Comparison of ENCODE assay signal across 15 mouse cellular contexts in genomic region chr5:52786556-52787322, GRCm38 (mm10). TPM values are rescaled to one million over a fixed set of nuclear protein-coding genes. Genes with fewer than 3 reads are reported as not detected.
DNase-seq lines count a peak whose midpoint lies in the region; ATAC-seq and TF ChIP-seq lines count a peak whose summit lies in the region.
"Had no signal": no experiment of that assay in that cellular context is flagged by ENCODE, and none has a peak within 500 bp of the region (broad histone marks: within the 10 kb centered on the region; RNA-seq: fewer than 3 reads in every experiment).

No protein-coding gene starts in this region.

- H3K9ac ChIP-seq in hindbrain, embryonic 13.5 days: no peak overlapping the region
- no peak overlapping the region for H3K9ac ChIP-seq in hindbrain, embryonic 11.5 days (ENCODE audit: low read depth, low read length)
- H3K9ac ChIP-seq: limb, embryonic 15.5 days; midbrain, embryonic 12.5 days; stomach, embryonic 15.5 days had no signal

- 69% methylated on average over 7 of the region's 7 CpGs for WGBS in heart, embryonic 10.5 days
- WGBS in small intestine, adult 2 months: 58% methylated on average over 7 of the region's 7 CpGs
- WGBS in hindbrain, embryonic 13.5 days: 93% methylated on average over 7 of the region's 7 CpGs
- WGBS in hindbrain, embryonic 11.5 days: 93% methylated on average over 7 of the region's 7 CpGs

- no peaks in the 10 kb centered on the region for H3K9me3 ChIP-seq in heart, embryonic 10.5 days
- H3K9me3 ChIP-seq in hindbrain, embryonic 13.5 days: no peaks in the 10 kb centered on the region
- no peaks in the 10 kb centered on the region for H3K9me3 ChIP-seq in hindbrain, embryonic 11.5 days (ENCODE audit: control insufficient read depth, low read length)
- H3K9me3 ChIP-seq: limb, embryonic 15.5 days; midbrain, embryonic 12.5 days; stomach, embryonic 15.5 days had no signal

- H3K4me3 ChIP-seq in heart, embryonic 10.5 days: no peak overlapping the region
- no peak overlapping the region for H3K4me3 ChIP-seq in small intestine, adult 2 months (ENCODE audit: low read depth, low read length)
- no peak overlapping the region for H3K4me3 ChIP-seq in hindbrain, embryonic 13.5 days
- H3K4me3 ChIP-seq in hindbrain, embryonic 11.5 days (ENCODE audit: low read depth, low read length): no peak overlapping the region
- H3K4me3 ChIP-seq: limb, embryonic 15.5 days; midbrain, embryonic 12.5 days; stomach, embryonic 15.5 days had no signal

- H3K4me2 ChIP-seq in hindbrain, embryonic 13.5 days: no peak overlapping the region
- no peak overlapping the region for H3K4me2 ChIP-seq in hindbrain, embryonic 11.5 days (replicated peaks; ENCODE audit: low read depth, low read length)
- H3K4me2 ChIP-seq: limb, embryonic 15.5 days; midbrain, embryonic 12.5 days; stomach, embryonic 15.5 days had no signal

- TF ChIP-seq CTCF in Patski (IDR thresholded peaks at IDR 0.05): no peak
- no peak for TF ChIP-seq CTCF in small intestine, adult 2 months (IDR thresholded peaks at IDR 0.05; ENCODE audit: extremely low read depth, insufficient read length, insufficient replicate concordance, low read depth, low read length)

- TF ChIP-seq POLR2A in small intestine, adult 2 months (IDR thresholded peaks at IDR 0.05; ENCODE audit: low read depth, low read length): no peak

- H3K36me3 ChIP-seq in heart, embryonic 10.5 days: peaks cover 21% of the 10 kb centered on the region; the same call in 1 of the 2 replicates
- H3K36me3 ChIP-seq in small intestine, adult 2 months (ENCODE audit: control insufficient read depth, insufficient read depth, low read length): peaks cover 5% of the 10 kb centered on the region
- peaks cover 8% of the 10 kb centered on the region for H3K36me3 ChIP-seq in hindbrain, embryonic 13.5 days
- H3K36me3 ChIP-seq in hindbrain, embryonic 11.5 days (ENCODE audit: control insufficient read depth, insufficient read depth, low read length): no peaks in the 10 kb centered on the region
- H3K36me3 ChIP-seq: stomach, embryonic 15.5 days had no signal

- no peak overlapping the region for H3K27ac ChIP-seq in heart, embryonic 10.5 days
- H3K27ac ChIP-seq in small intestine, adult 2 months (ENCODE audit: insufficient read depth, low read depth, low read length): peak overlapping the region; percentile 43; the same call in 1 of the 2 replicates
- no peak overlapping the region for H3K27ac ChIP-seq in hindbrain, embryonic 13.5 days
- H3K27ac ChIP-seq in hindbrain, embryonic 11.5 days (ENCODE audit: low read depth, low read length): no peak overlapping the region
- H3K27ac ChIP-seq: limb, embryonic 15.5 days; midbrain, embryonic 12.5 days; stomach, embryonic 15.5 days had no signal

- peak; percentile 77 for DNase-seq in heart, adult 11 months
- DNase-seq in heart, embryonic 10.5 days (ENCODE audit: low spot score): no peak
- DNase-seq in Patski (ENCODE audit: low read depth, low spot score): peak; percentile 28
- peak; percentile 27 for DNase-seq in c-Kit-positive CD71-positive TER-119-negative erythroid progenitor cells, embryonic 14.5 days (ENCODE audit: low read depth)
- no peak for DNase-seq in thymus, postnatal 10 days (ENCODE audit: low spot score in 2 of 2)
- no peak for DNase-seq in hindbrain, embryonic 11.5 days (ENCODE audit: low spot score)
- DNase-seq: cerebellum, adult 11 months; heart, postnatal 36 days; kidney, postnatal 36 days had no signal

- no peaks in the 10 kb centered on the region for H3K4me1 ChIP-seq in heart, embryonic 10.5 days
- H3K4me1 ChIP-seq in small intestine, adult 2 months (ENCODE audit: control insufficient read depth, insufficient read depth, insufficient read length, low read length): peaks cover 3% of the 10 kb centered on the region; the same call in 1 of the 2 replicates
- H3K4me1 ChIP-seq in hindbrain, embryonic 13.5 days (replicated peaks): 0 out of 2 replicates have a peak, but pooled peaks cover 2% of the 10 kb centered on the region
- no peaks in the 10 kb centered on the region for H3K4me1 ChIP-seq in hindbrain, embryonic 11.5 days (replicated peaks; ENCODE audit: control insufficient read depth, insufficient read depth, low read length)
- H3K4me1 ChIP-seq: limb, embryonic 15.5 days; midbrain, embryonic 12.5 days; stomach, embryonic 15.5 days had no signal

- H3K27me3 ChIP-seq in heart, embryonic 10.5 days (ENCODE audit: insufficient read depth, poor library complexity, severe bottlenecking): no peaks in the 10 kb centered on the region
- no peaks in the 10 kb centered on the region for H3K27me3 ChIP-seq in Patski
- H3K27me3 ChIP-seq in small intestine, adult 2 months (ENCODE audit: control insufficient read depth, insufficient read depth, low read length): no peaks in the 10 kb centered on the region
- no peaks in the 10 kb centered on the region for H3K27me3 ChIP-seq in hindbrain, embryonic 13.5 days
- no peaks in the 10 kb centered on the region for H3K27me3 ChIP-seq in hindbrain, embryonic 11.5 days (ENCODE audit: control insufficient read depth, insufficient read depth, low read length)
- H3K27me3 ChIP-seq: limb, embryonic 15.5 days; midbrain, embryonic 12.5 days; stomach, embryonic 15.5 days had no signal

- CTCF ChIA-PET in Patski (lab: Charles Lee): interaction anchor here (1.0 to 1.6 kb wide), 2 partner anchors 33 to 53 kb away, joined by 3 read pairs; no protein-coding TSS in a partner anchor

- in situ Hi-C loops in Patski (cut with MboI; ENCODE audit: low pct_unique_long_range_greater_than_20kb): no loop called here

- ATAC-seq in Patski: peak; percentile 32
- ATAC-seq in hindbrain, embryonic 13.5 days (ENCODE audit: low FRiP score): no peak
- ATAC-seq in hindbrain, embryonic 11.5 days (ENCODE audit: low FRiP score): no peak
- ATAC-seq: intestine, postnatal 0 days had no signal

- POLR2A ChIA-PET in Patski (lab: Charles Lee): no interaction called here

RNA-seq across cellular contexts. Expression of gene Zcchc4, which starts 11.5 kb away (rescaled TPM):
- polyA plus RNA-seq in heart, embryonic 10.5 days (2016; fragmentation: Nextera tagmentation; extraction: Ambion mirVana): 13.2 and 14.7 TPM in 2 replicates
- 19.6 TPM for polyA plus RNA-seq in Patski (2021)
- 2.0 and 3.4 TPM in 2 replicates for polyA plus RNA-seq in small intestine, adult 2 months (2012; rRNA removed)
- 13.0 and 15.9 TPM in 2 replicates for polyA plus RNA-seq in hindbrain, embryonic 13.5 days (2015; fragmentation: Nextera tagmentation; extraction: Ambion mirVana)
- 15.6 and 17.4 TPM in 2 replicates for polyA plus RNA-seq in hindbrain, embryonic 11.5 days (2014; fragmentation: Nextera tagmentation; extraction: Ambion mirVana)

RNA-seq across cellular contexts. Expression of gene Pi4k2b, which starts 45.4 kb away (rescaled TPM):
- polyA plus RNA-seq in heart, embryonic 10.5 days (2016; fragmentation: Nextera tagmentation; extraction: Ambion mirVana): 9.8 and 14.4 TPM in 2 replicates
- polyA plus RNA-seq in Patski (2021): 22.3 TPM
- polyA plus RNA-seq in small intestine, adult 2 months (2012; rRNA removed): 62.1 and 149 TPM in 2 replicates
- polyA plus RNA-seq in hindbrain, embryonic 13.5 days (2015; fragmentation: Nextera tagmentation; extraction: Ambion mirVana): 6.5 and 7.2 TPM in 2 replicates
- 23.1 and 25.2 TPM in 2 replicates for polyA plus RNA-seq in hindbrain, embryonic 11.5 days (2014; fragmentation: Nextera tagmentation; extraction: Ambion mirVana)

RNA-seq across cellular contexts. Expression of gene Anapc4, which starts 47.1 kb away (rescaled TPM):
- polyA plus RNA-seq in heart, embryonic 10.5 days (2016; fragmentation: Nextera tagmentation; extraction: Ambion mirVana): 87.4 and 97.0 TPM in 2 replicates
- polyA plus RNA-seq in Patski (2021): 179 TPM
- 1.5 and 4.6 TPM in 2 replicates for polyA plus RNA-seq in small intestine, adult 2 months (2012; rRNA removed)
- 116 and 126 TPM in 2 replicates for polyA plus RNA-seq in hindbrain, embryonic 13.5 days (2015; fragmentation: Nextera tagmentation; extraction: Ambion mirVana)
- 129 and 142 TPM in 2 replicates for polyA plus RNA-seq in hindbrain, embryonic 11.5 days (2014; fragmentation: Nextera tagmentation; extraction: Ambion mirVana)

Comparison
In these comparisons a context has a peak if more than half of its experiments do, and no peak if none do; other contexts are left out.
1. DNase-seq: peak in heart, adult 11 months (single experiment), Patski (single experiment) and c-Kit-positive CD71-positive TER-119-negative erythroid progenitor cells, embryonic 14.5 days (single experiment); none in heart, embryonic 10.5 days (single experiment), thymus, postnatal 10 days (0 of 2) and hindbrain, embryonic 11.5 days (single experiment).
2. RNA of gene Anapc4, which starts 47.1 kb away (polyA plus RNA-seq): 179 TPM in Patski (single experiment), 129 to 142 TPM in hindbrain, embryonic 11.5 days, 116 to 126 TPM in hindbrain, embryonic 13.5 days and 87.4 to 97.0 TPM in heart, embryonic 10.5 days; 1.5 to 4.6 TPM in small intestine, adult 2 months; every median in the first group is over 10 times any median in the second.